10 mouse cellular contexts compared by ENCODE assay signal in genomic region chr2:12389028-12389427, GRCm38 (mm10). TPM values are rescaled to one million over a fixed set of nuclear protein-coding genes. Genes with fewer than 3 reads are reported as not detected.
DNase-seq lines count a peak whose midpoint lies in the region; ATAC-seq and TF ChIP-seq lines count a peak whose summit lies in the region.
"Had no signal": no experiment of that assay in that cellular context is flagged by ENCODE, and none has a peak within 500 bp of the region (broad histone marks: within the 10 kb centered on the region; RNA-seq: fewer than 3 reads in every experiment).

No protein-coding gene starts in this region.

- DNase-seq in adrenal gland, adult 2 months = peak; percentile 38
- DNase-seq in adrenal gland, postnatal 25 days = no peak
- DNase-seq in right cerebral cortex, adult 2 months (ENCODE audit: low spot score in 2 of 2) = peak; percentile 47 to 79
- no peak for DNase-seq in right cerebral cortex, postnatal 14 days
- DNase-seq in embryonic facial prominence, embryonic 14.5 days (ENCODE audit: low spot score) = peak; percentile 75
- DNase-seq in hindlimb bud, embryonic 11.5 days (ENCODE audit: extremely low spot score, low read depth, low spot score) = peak; percentile 60
- DNase-seq in liver, embryonic 14.5 days (ENCODE audit: low read depth in 3 of 3, low spot score in 3 of 3) = peak in 2 of 3 experiments; percentile 31 to 51
- DNase-seq in retina, postnatal 1 day = peak; percentile 63

- no peak overlapping the region for H3K27ac ChIP-seq in embryonic facial prominence, embryonic 14.5 days (replicated peaks; ENCODE audit: low read depth, low read length)
- no peak overlapping the region for H3K27ac ChIP-seq in liver, embryonic 14.5 days
- H3K27ac ChIP-seq: heart, embryonic 15.5 days; stomach, embryonic 15.5 days had no signal

- WGBS in embryonic facial prominence, embryonic 14.5 days = 53% methylated on average over 1 of the region's 1 CpGs
- WGBS in liver, embryonic 14.5 days (ENCODE audit: insufficient replicate concordance) = 30% methylated on average over 1 of the region's 1 CpGs

- no peaks in the 10 kb centered on the region for H3K27me3 ChIP-seq in embryonic facial prominence, embryonic 14.5 days (replicated peaks; ENCODE audit: control insufficient read depth, insufficient read depth, low read length)
- H3K27me3 ChIP-seq in liver, embryonic 14.5 days (ENCODE audit: control insufficient read depth, insufficient read depth, low read length) = no peaks in the 10 kb centered on the region
- H3K27me3 ChIP-seq: heart, embryonic 15.5 days; stomach, embryonic 15.5 days had no signal

- H3K9ac ChIP-seq in embryonic facial prominence, embryonic 14.5 days (ENCODE audit: low read depth, low read length) = no peak overlapping the region
- no peak overlapping the region for H3K9ac ChIP-seq in liver, embryonic 14.5 days (replicated peaks)
- H3K9ac ChIP-seq: heart, embryonic 15.5 days; stomach, embryonic 15.5 days had no signal

- peak; percentile 76 for ATAC-seq in embryonic facial prominence, embryonic 14.5 days (ENCODE audit: low read depth)
- peak; percentile 62 for ATAC-seq in liver, embryonic 14.5 days (ENCODE audit: insufficient read depth)

- peak; percentile 75 for TF ChIP-seq CTCF in liver, embryonic 14.5 days (IDR thresholded peaks at IDR 0.05; ENCODE audit: low read depth)

- H3K4me3 ChIP-seq in embryonic facial prominence, embryonic 14.5 days (ENCODE audit: low read depth, low read length) = no peak overlapping the region
- no peak overlapping the region for H3K4me3 ChIP-seq in liver, embryonic 14.5 days (ENCODE audit: insufficient read depth in 1 of 2, low read depth in 2 of 2, low read length in 2 of 2)
- H3K4me3 ChIP-seq: heart, embryonic 15.5 days; stomach, embryonic 15.5 days had no signal

- H3K4me2 ChIP-seq in embryonic facial prominence, embryonic 14.5 days (ENCODE audit: low read depth, low read length) = no peak overlapping the region
- H3K4me2 ChIP-seq in liver, embryonic 14.5 days (ENCODE audit: low read depth) = no peak overlapping the region
- H3K4me2 ChIP-seq: heart, embryonic 15.5 days; stomach, embryonic 15.5 days had no signal

- no peaks in the 10 kb centered on the region for H3K9me3 ChIP-seq in embryonic facial prominence, embryonic 14.5 days (ENCODE audit: control insufficient read depth, low read length)
- no peaks in the 10 kb centered on the region for H3K9me3 ChIP-seq in liver, embryonic 14.5 days (ENCODE audit: control insufficient read depth, low read length)
- H3K9me3 ChIP-seq: heart, embryonic 15.5 days; stomach, embryonic 15.5 days had no signal

- TF ChIP-seq EP300 in liver, embryonic 14.5 days (IDR thresholded peaks at IDR 0.05; ENCODE audit: low read depth) = no peak

- no peaks in the 10 kb centered on the region for H3K4me1 ChIP-seq in embryonic facial prominence, embryonic 14.5 days (ENCODE audit: control insufficient read depth, insufficient read depth, low read length)
- no peaks in the 10 kb centered on the region for H3K4me1 ChIP-seq in liver, embryonic 14.5 days (replicated peaks; ENCODE audit: control insufficient read depth in 2 of 2, insufficient read depth in 2 of 2, low read length in 1 of 2)
- H3K4me1 ChIP-seq: heart, embryonic 15.5 days; stomach, embryonic 15.5 days had no signal

- H3K36me3 ChIP-seq in embryonic facial prominence, embryonic 14.5 days (ENCODE audit: control insufficient read depth, insufficient read depth, low read length) = 0 out of 2 replicates have a peak, but pooled peaks cover 6% of the 10 kb centered on the region
- peaks cover 7% of the 10 kb centered on the region for H3K36me3 ChIP-seq in liver, embryonic 14.5 days (replicated peaks; ENCODE audit: control insufficient read depth, insufficient read depth, low read depth)

RNA-seq across cellular contexts. Expression of gene Mindy3, which starts 30.2 kb away (rescaled TPM):
- total RNA-seq in adrenal gland, adult 2 months (2021) = 10 to 100 TPM; 40.7 to 41.5 TPM
- polyA plus RNA-seq in adrenal gland, adult 2 months (2012; rRNA removed) = 87.8 and 117 TPM in 2 replicates
- total RNA-seq in adrenal gland, postnatal 25 days (2021) = 52.8 and 54.6 TPM in 2 replicates
- polyA plus RNA-seq in embryonic facial prominence, embryonic 14.5 days (2014; fragmentation: Nextera tagmentation; extraction: Ambion mirVana) = 28.1 and 29.5 TPM in 2 replicates
- polyA plus RNA-seq in liver, embryonic 14.5 days (2012; rRNA removed) = 9.8 and 13.9 TPM in 2 replicates
- 15.2 and 15.7 TPM in 2 replicates for polyA plus RNA-seq in liver, embryonic 14.5 days (2014; fragmentation: Nextera tagmentation; extraction: Ambion mirVana)

Comparison
In these comparisons a context has a peak if more than half of its experiments do, and no peak if none do; other contexts are left out.
1. DNase-seq: peak in adrenal gland, adult 2 months (single experiment), right cerebral cortex, adult 2 months (2 of 2), embryonic facial prominence, embryonic 14.5 days (single experiment), hindlimb bud, embryonic 11.5 days (single experiment), liver, embryonic 14.5 days (2 of 3) and retina, postnatal 1 day (single experiment); none in adrenal gland, postnatal 25 days (single experiment) and right cerebral cortex, postnatal 14 days (single experiment).